Mouse (Mus musculus) hindbrain, embryonic 11.5 days (tissue): ENCODE data around the gene Nt5c2. TPM values are rescaled to one million over a fixed set of nuclear protein-coding genes. Genes with fewer than 3 reads are reported as not detected.

Experiments used
- ATAC-seq: fragments of 200-750 bp; cut with Nextera tagmentation; 2 replicates; pipeline ENCODE4 v1.8.0; 2017; ENCODE audit warnings: mild to moderate bottlenecking, moderate TSS enrichment, moderate library complexity; ENCODE audit not compliant: low FRiP score
- DNase-seq: peaks from one replicate; pipeline ENCODE4 v3.0.0-alpha.2; 2015; ENCODE audit warnings: low spot score
- H3K27ac ChIP-seq: fragments of 300-500 bp; sonication (generic); 2 replicates; pipeline ENCODE4 v1.5.1; 2014; ENCODE audit warnings: mild to moderate bottlenecking, low read depth, low read length
- H3K27me3 ChIP-seq: fragments of 300-500 bp; sonication (generic); 2 replicates; pipeline ENCODE4 v1.6.1; 2014; ENCODE audit warnings: mild to moderate bottlenecking, low read length, moderate library complexity, mixed read lengths; ENCODE audit not compliant: control insufficient read depth, insufficient read depth
- H3K36me3 ChIP-seq: fragments of 300-500 bp; sonication (generic); 2 replicates; pipeline ENCODE4 v1.6.1; 2014; ENCODE audit warnings: mild to moderate bottlenecking, low read length, moderate library complexity, mixed read lengths; ENCODE audit not compliant: control insufficient read depth, insufficient read depth
- H3K4me1 ChIP-seq: fragments of 300-500 bp; sonication (generic); replicated peaks from 2 replicates; pipeline ENCODE4 v1.6.1; 2014; ENCODE audit warnings: low read length, mixed read lengths; ENCODE audit not compliant: control insufficient read depth, insufficient read depth
- H3K4me2 ChIP-seq: fragments of 300-500 bp; sonication (generic); replicated peaks from 2 replicates; pipeline ENCODE4 v1.6.1; 2014; ENCODE audit warnings: mild to moderate bottlenecking, low read depth, low read length
- H3K4me3 ChIP-seq: fragments of 300-500 bp; sonication (generic); 2 replicates; pipeline ENCODE4 v1.5.1; 2014; ENCODE audit warnings: low read depth, low read length
- H3K9ac ChIP-seq: fragments of 300-500 bp; sonication (generic); 2 replicates; pipeline ENCODE4 v1.6.1; 2014; ENCODE audit warnings: low read depth, low read length
- H3K9me3 ChIP-seq: fragments of 300-500 bp; sonication (generic); 2 replicates; pipeline ENCODE4 v1.6.1; 2016; ENCODE audit warnings: low read length; ENCODE audit not compliant: control insufficient read depth
- WGBS: fragments of 180-500 bp; shearing (Covaris S2); extraction: QIAGEN DNeasy Blood & Tissue Kit; methylation state at CpG from one replicate; pipeline ENCODE4 v1.1.7; 2014; 5-methylcytosine and 5-hydroxymethylcytosine counted together
- polyA plus RNA-seq: library from polyadenylated mRNA; unstranded; fragments of >200 nt; fragmentation: Nextera tagmentation; extraction: Ambion mirVana; gene quantifications from 2 replicates; pipeline ENCODE4 v1.2.1, GENCODE M21; 2014

The Nt5c2 gene
- 81.5 and 90.6 TPM in 2 replicates for polyA plus RNA-seq

- ATAC-seq (peak; percentile 88), DNase-seq (peak; percentile 86)
- Histone ChIP-seq H3K27ac (peak within 1 kb of the TSS; percentile 85), H3K4me2 (peak within 1 kb of the TSS; percentile 55), H3K4me3 (peak within 1 kb of the TSS; percentile 70), H3K9ac (peak within 1 kb of the TSS; percentile 83), H3K4me1 (no peaks in the 10 kb centered on the region; the same call in 1 of the 2 replicates), H3K9me3 (no peaks in the 10 kb centered on the region), H3K27me3 (peaks cover 33% of the 10 kb centered on the region), H3K36me3 (no peaks in the 10 kb centered on the region)
- WGBS = under 1% methylated on average over 99 of the region's 124 CpGs
Measured at GRCm38 (mm10) chr19:47014447-47015381, at the start of gene Nt5c2, which contains the start of gene Ina. Gene Nt5c2, minus strand, starts transcription at chr19:47015153. Gene Ina, plus strand, starts transcription at chr19:47014698.

- Histone ChIP-seq H3K36me3 (no peaks in the 10 kb centered on the region), H3K4me3 (no peak overlapping the region), H3K4me2 (no peak overlapping the region), H3K9ac (no peak overlapping the region), H3K27me3 (no peaks in the 10 kb centered on the region), H3K4me1 (no peaks in the 10 kb centered on the region), H3K27ac (no peak overlapping the region), H3K9me3 (no peaks in the 10 kb centered on the region)
- no peak for DNase-seq
- ATAC-seq = no peak
- WGBS = 72% methylated on average over 1 of the region's 1 CpGs
Measured at GRCm38 (mm10) chr19:47057684-47058083, 42.7 kb upstream of the Nt5c2 start.

- H3K4me2 ChIP-seq = no peak overlapping the region
- DNase-seq = no peak
- no peaks in the 10 kb centered on the region for H3K9me3 ChIP-seq
- 87% methylated on average over 4 of the region's 4 CpGs for WGBS
- no peaks in the 10 kb centered on the region for H3K36me3 ChIP-seq
- H3K9ac ChIP-seq = no peak overlapping the region
- no peaks in the 10 kb centered on the region for H3K27me3 ChIP-seq
- H3K4me3 ChIP-seq = no peak overlapping the region
- no peaks in the 10 kb centered on the region for H3K4me1 ChIP-seq
- no peak for ATAC-seq
- H3K27ac ChIP-seq = no peak overlapping the region
Measured at GRCm38 (mm10) chr19:47053471-47053870, 38.5 kb upstream of the Nt5c2 start.

GRCm38 (mm10) chr19:47052927-47053326 lies 38.0 kb upstream of the Nt5c2 start:
- DNase-seq (no peak), ATAC-seq (no peak)
- Histone ChIP-seq H3K27ac (no peak overlapping the region), H3K36me3 (no peaks in the 10 kb centered on the region), H3K9me3 (no peaks in the 10 kb centered on the region), H3K27me3 (no peaks in the 10 kb centered on the region), H3K9ac (no peak overlapping the region), H3K4me1 (no peaks in the 10 kb centered on the region), H3K4me2 (no peak overlapping the region), H3K4me3 (no peak overlapping the region)
- 81% methylated on average over 4 of the region's 4 CpGs for WGBS

GRCm38 (mm10) chr19:47050271-47051032 lies 35.5 kb upstream of the Nt5c2 start, which contains the start of gene Pcgf6:
Gene Pcgf6, minus strand, starts transcription at chr19:47050906.
- peak within 1 kb of the TSS; percentile 74 for H3K9ac ChIP-seq
- no peaks in the 10 kb centered on the region for H3K27me3 ChIP-seq
- no peaks in the 10 kb centered on the region for H3K36me3 ChIP-seq
- ATAC-seq (peak; percentile 89), DNase-seq (peak; percentile 89)
- peak within 1 kb of the TSS; percentile 75 for H3K4me3 ChIP-seq
- under 1% methylated on average over 75 of the region's 75 CpGs for WGBS
- H3K4me2 ChIP-seq = peak within 1 kb of the TSS; percentile 71
- no peaks in the 10 kb centered on the region for H3K4me1 ChIP-seq
- H3K27ac ChIP-seq = peak within 1 kb of the TSS; percentile 88
- H3K9me3 ChIP-seq = no peaks in the 10 kb centered on the region

GRCm38 (mm10) chr19:47049840-47050239 lies 34.9 kb upstream of the Nt5c2 start:
- 7% methylated on average over 7 of the region's 7 CpGs for WGBS
- Histone ChIP-seq H3K27ac (peak overlapping the region; percentile 88), H3K4me1 (no peaks in the 10 kb centered on the region), H3K9ac (peak overlapping the region; percentile 74), H3K9me3 (no peaks in the 10 kb centered on the region), H3K4me2 (peak overlapping the region; percentile 71), H3K27me3 (no peaks in the 10 kb centered on the region), H3K36me3 (no peaks in the 10 kb centered on the region), H3K4me3 (peak overlapping the region; percentile 75)
- ATAC-seq (no peak), DNase-seq (no peak)

GRCm38 (mm10) chr19:47049061-47049460 lies 34.1 kb upstream of the Nt5c2 start:
- no peaks in the 10 kb centered on the region for H3K27me3 ChIP-seq
- WGBS = 74% methylated on average over 4 of the region's 4 CpGs
- no peak for ATAC-seq
- H3K4me2 ChIP-seq = peak overlapping the region; percentile 14; the same call in 1 of the 2 replicates
- no peak for DNase-seq
- H3K36me3 ChIP-seq = no peaks in the 10 kb centered on the region
- H3K9ac ChIP-seq = no peak overlapping the region
- no peaks in the 10 kb centered on the region for H3K9me3 ChIP-seq
- no peak overlapping the region for H3K27ac ChIP-seq
- H3K4me3 ChIP-seq = no peak overlapping the region
- H3K4me1 ChIP-seq = no peaks in the 10 kb centered on the region

- Histone ChIP-seq H3K9me3 (no peaks in the 10 kb centered on the region), H3K27ac (no peak overlapping the region), H3K9ac (no peak overlapping the region), H3K4me3 (no peak overlapping the region), H3K36me3 (no peaks in the 10 kb centered on the region), H3K4me1 (no peaks in the 10 kb centered on the region), H3K27me3 (no peaks in the 10 kb centered on the region), H3K4me2 (no peak overlapping the region)
- no peak for ATAC-seq
- WGBS = 88% methylated on average over 13 of the region's 13 CpGs
- DNase-seq = no peak
Measured at GRCm38 (mm10) chr19:47047236-47047833, 32.4 kb upstream of the Nt5c2 start.
